10 mouse cellular contexts compared by ENCODE assay signal in genomic region chr1:182130830-182131229, GRCm38 (mm10). TPM values are rescaled to one million over a fixed set of nuclear protein-coding genes. Genes with fewer than 3 reads are reported as not detected.
DNase-seq lines count a peak whose midpoint lies in the region; ATAC-seq and TF ChIP-seq lines count a peak whose summit lies in the region.
"Had no signal": no experiment of that assay in that cellular context is flagged by ENCODE, and none has a peak within 500 bp of the region (broad histone marks: within the 10 kb centered on the region; RNA-seq: fewer than 3 reads in every experiment).

No protein-coding gene starts in this region.

- H3K9ac ChIP-seq in liver, embryonic 14.5 days (replicated peaks): no peak overlapping the region
- H3K9ac ChIP-seq: neural tube, embryonic 13.5 days had no signal

- no peak for DNase-seq in gastrocnemius, adult 2 months
- DNase-seq in gastrocnemius, postnatal 4 days (ENCODE audit: low spot score in 2 of 2): no peak
- DNase-seq in right cerebral cortex, postnatal 4 days: peak; percentile 52
- DNase-seq in right cerebral cortex, postnatal 10 days (ENCODE audit: low spot score in 2 of 2): no peak
- no peak for DNase-seq in liver, embryonic 14.5 days (ENCODE audit: low read depth in 3 of 3, low spot score in 3 of 3)
- DNase-seq in thymus, postnatal 36 days: peak; percentile 32 to 38
- no peak for DNase-seq in left cerebral cortex, postnatal 36 days (ENCODE audit: low spot score in 2 of 2)

- no peak for ATAC-seq in liver, embryonic 14.5 days (ENCODE audit: insufficient read depth)
- ATAC-seq in activated CD4-positive, CD25-positive, alpha-beta regulatory T cell, adult 4 months: no peak

- no peak overlapping the region for H3K27ac ChIP-seq in gastrocnemius, adult 2 months
- no peak overlapping the region for H3K27ac ChIP-seq in liver, embryonic 14.5 days
- H3K27ac ChIP-seq: neural tube, embryonic 13.5 days had no signal

- H3K4me2 ChIP-seq in liver, embryonic 14.5 days (ENCODE audit: low read depth): no peak overlapping the region
- H3K4me2 ChIP-seq: neural tube, embryonic 13.5 days had no signal

- peaks cover 13% of the 10 kb centered on the region for H3K36me3 ChIP-seq in liver, embryonic 14.5 days (replicated peaks; ENCODE audit: control insufficient read depth, insufficient read depth, low read depth)

- intact Hi-C loops in gastrocnemius, adult 2 months (cut with DNase I): no loop called here
- intact Hi-C loops in left cerebral cortex, postnatal 36 days (cut with DNase I): loop anchor here (10.0 kb wide), 1 partner anchor 154 kb away; the partner anchor contains the start of gene Degs1

- no peak overlapping the region for H3K4me3 ChIP-seq in gastrocnemius, adult 2 months
- no peak overlapping the region for H3K4me3 ChIP-seq in liver, embryonic 14.5 days (ENCODE audit: insufficient read depth in 1 of 2, low read depth in 2 of 2, low read length in 2 of 2)
- H3K4me3 ChIP-seq: neural tube, embryonic 13.5 days had no signal

- WGBS in liver, embryonic 14.5 days (ENCODE audit: insufficient replicate concordance): 41% methylated on average over 2 of the region's 2 CpGs

- peaks cover 2 to 4% of the 10 kb centered on the region in 2 experiments; a peak in 3 of 4 replicates for H3K4me1 ChIP-seq in liver, embryonic 14.5 days (replicated peaks; ENCODE audit: control insufficient read depth in 2 of 2, insufficient read depth in 2 of 2, low read length in 1 of 2)

- no peak for TF ChIP-seq EP300 in liver, embryonic 14.5 days (IDR thresholded peaks at IDR 0.05; ENCODE audit: low read depth)

- peak; percentile 64 for TF ChIP-seq CTCF in gastrocnemius, adult 2 months (IDR thresholded peaks at IDR 0.05)
- TF ChIP-seq CTCF in liver, embryonic 14.5 days (IDR thresholded peaks at IDR 0.05; ENCODE audit: low read depth): peak; percentile 73

- no peaks in the 10 kb centered on the region for H3K9me3 ChIP-seq in liver, embryonic 14.5 days (ENCODE audit: control insufficient read depth, low read length)
- H3K9me3 ChIP-seq: neural tube, embryonic 13.5 days had no signal

- no peaks in the 10 kb centered on the region for H3K27me3 ChIP-seq in liver, embryonic 14.5 days (ENCODE audit: control insufficient read depth, insufficient read depth, low read length)
- H3K27me3 ChIP-seq: neural tube, embryonic 13.5 days had no signal

RNA-seq across cellular contexts. Expression of gene Srp9, which starts 6.3 kb away (rescaled TPM):
- total RNA-seq in gastrocnemius, adult 2 months (2021): 10 to 100 TPM; 41.1 to 44.9 TPM
- total RNA-seq in gastrocnemius, postnatal 4 days (2021): 10 to 100 TPM; 50.6 to 53.4 TPM
- 28.9 and 43.5 TPM in 2 replicates for polyA plus RNA-seq in liver, embryonic 14.5 days (2012; rRNA removed)
- 88.9 and 89.9 TPM in 2 replicates for polyA plus RNA-seq in liver, embryonic 14.5 days (2014; fragmentation: Nextera tagmentation; extraction: Ambion mirVana)
- polyA plus RNA-seq in activated CD4-positive, CD25-positive, alpha-beta regulatory T cell, adult 4 months (2017; shearing (Covaris generic)): 100 to 1,000 TPM; 147 to 184 TPM
- 10 to 100 TPM; 61.0 to 63.4 TPM for total RNA-seq in left cerebral cortex, postnatal 36 days (2021)

RNA-seq across cellular contexts. Expression of gene Vmn1r1, which starts 33.5 kb away (rescaled TPM):
- total RNA-seq in gastrocnemius, adult 2 months (2021): not detected
- total RNA-seq in gastrocnemius, postnatal 4 days (2021): not detected
- polyA plus RNA-seq in liver, embryonic 14.5 days (2012; rRNA removed): not detected in 2 replicates
- polyA plus RNA-seq in liver, embryonic 14.5 days (2014; fragmentation: Nextera tagmentation; extraction: Ambion mirVana): not detected in 2 replicates
- not detected for polyA plus RNA-seq in activated CD4-positive, CD25-positive, alpha-beta regulatory T cell, adult 4 months (2017; shearing (Covaris generic))
- total RNA-seq in left cerebral cortex, postnatal 36 days (2021): not detected
- total RNA-seq: layer of hippocampus, postnatal 10 days had no signal
- polyA plus RNA-seq: neural tube, embryonic 13.5 days had no signal

Comparison
In these comparisons a context has a peak if more than half of its experiments do, and no peak if none do; other contexts are left out.
1. DNase-seq: peak in right cerebral cortex, postnatal 4 days (single experiment) and thymus, postnatal 36 days (2 of 2); none in gastrocnemius, adult 2 months (single experiment), gastrocnemius, postnatal 4 days (0 of 2), right cerebral cortex, postnatal 10 days (0 of 2), liver, embryonic 14.5 days (0 of 3) and left cerebral cortex, postnatal 36 days (0 of 2).